In genomic region chr10:67119291-67119690, GRCm38 (mm10) we compare ENCODE assay signal across 20 mouse cellular contexts. TPM values are rescaled to one million over a fixed set of nuclear protein-coding genes. Genes with fewer than 3 reads are reported as not detected.
A peak's percentile ranks its signal among the peaks of the same experiment; 100 is the strongest.
DNase-seq lines count a peak whose midpoint lies in the region; ATAC-seq lines count a peak whose summit lies in the region.
"Had no signal": no experiment of that assay in that cellular context is flagged by ENCODE, and none has a peak within 500 bp of the region (broad histone marks: within the 10 kb centered on the region; RNA-seq: fewer than 3 reads in every experiment).

No protein-coding gene starts in this region.

- 66% methylated on average over 7 of the region's 7 CpGs for WGBS in kidney, embryonic 16.5 days
- WGBS in intestine, embryonic 16.5 days: 58% methylated on average over 7 of the region's 7 CpGs

- H3K27me3 ChIP-seq in kidney, embryonic 16.5 days (ENCODE audit: insufficient read depth, low read length): no peaks in the 10 kb centered on the region
- no peaks in the 10 kb centered on the region for H3K27me3 ChIP-seq in intestine, embryonic 16.5 days (replicated peaks; ENCODE audit: control insufficient read depth, insufficient read depth, low read length)
- H3K27me3 ChIP-seq: CH12.LX; embryonic facial prominence, embryonic 13.5 days; forebrain, embryonic 13.5 days had no signal

- H3K27ac ChIP-seq in kidney, embryonic 16.5 days (ENCODE audit: low read length): no peak overlapping the region
- no peak overlapping the region for H3K27ac ChIP-seq in intestine, embryonic 16.5 days (ENCODE audit: low read length)
- H3K27ac ChIP-seq: embryonic facial prominence, embryonic 13.5 days; forebrain, embryonic 13.5 days; hindbrain, embryonic 10.5 days; liver, embryonic 14.5 days had no signal

- H3K4me3 ChIP-seq in kidney, embryonic 16.5 days (ENCODE audit: low read length): no peak overlapping the region
- H3K4me3 ChIP-seq in intestine, embryonic 16.5 days (ENCODE audit: low read length): no peak overlapping the region
- H3K4me3 ChIP-seq: embryonic facial prominence, embryonic 13.5 days; forebrain, embryonic 13.5 days; hindbrain, embryonic 10.5 days had no signal

- H3K36me3 ChIP-seq in kidney, embryonic 16.5 days (ENCODE audit: insufficient read depth, low read length): no peaks in the 10 kb centered on the region
- H3K36me3 ChIP-seq in intestine, embryonic 16.5 days (ENCODE audit: control insufficient read depth, insufficient read depth, low read length): no peaks in the 10 kb centered on the region
- H3K36me3 ChIP-seq: embryonic facial prominence, embryonic 13.5 days had no signal

- peaks cover 65% of the 10 kb centered on the region for H3K4me1 ChIP-seq in kidney, embryonic 16.5 days (ENCODE audit: insufficient read depth, low read length)
- peaks cover 28% of the 10 kb centered on the region for H3K4me1 ChIP-seq in intestine, embryonic 16.5 days (ENCODE audit: control insufficient read depth, insufficient read depth, low read length)

- no peak for DNase-seq in kidney, adult 9 months
- peak; percentile 48 for DNase-seq in CD4-positive, CD25-positive, alpha-beta regulatory T cell, adult 2 months (ENCODE audit: low read depth, low spot score)
- DNase-seq in Muller cell, postnatal 12 days (ENCODE audit: inconsistent ontology term): no peak
- no peak for DNase-seq in adrenal gland, adult 2 months
- DNase-seq: adrenal gland, postnatal 25 days; cerebellum, adult 8-10 months; kidney, adult 11 months; lung, postnatal 14 days; right cerebral cortex, postnatal 25 days; thymus, postnatal 36 days had no signal

- H3K9ac ChIP-seq in kidney, embryonic 16.5 days (replicated peaks; ENCODE audit: low read length): no peak overlapping the region
- H3K9ac ChIP-seq in intestine, embryonic 16.5 days (ENCODE audit: low read depth, low read length): no peak overlapping the region
- H3K9ac ChIP-seq: embryonic facial prominence, embryonic 13.5 days; forebrain, embryonic 13.5 days; liver, embryonic 14.5 days had no signal

- peak; percentile 24; the same call in 1 of the 2 replicates for ATAC-seq in kidney, embryonic 16.5 days (ENCODE audit: low FRiP score, low TSS enrichment)
- peak; percentile 26 for ATAC-seq in CD4-positive, CD25-positive, alpha-beta regulatory T cell, adult 4 months
- ATAC-seq in intestine, embryonic 16.5 days: peak; percentile 26; the same call in 1 of the 2 replicates
- ATAC-seq: activated CD4-positive, CD25-positive, alpha-beta regulatory T cell, adult 4 months; forebrain, embryonic 13.5 days had no signal

- no peaks in the 10 kb centered on the region for H3K9me3 ChIP-seq in kidney, embryonic 16.5 days (ENCODE audit: low read length)
- H3K9me3 ChIP-seq in intestine, embryonic 16.5 days (ENCODE audit: control insufficient read depth, low read length): no peaks in the 10 kb centered on the region
- H3K9me3 ChIP-seq: forebrain, embryonic 13.5 days had no signal

- no peak overlapping the region for H3K4me2 ChIP-seq in kidney, embryonic 16.5 days (replicated peaks; ENCODE audit: low read depth, low read length)
- no peak overlapping the region for H3K4me2 ChIP-seq in intestine, embryonic 16.5 days (ENCODE audit: low read depth, low read length)
- H3K4me2 ChIP-seq: embryonic facial prominence, embryonic 13.5 days; forebrain, embryonic 13.5 days; midbrain, embryonic 11.5 days had no signal

RNA-seq across cellular contexts. Expression of gene Reep3, which starts 22.5 kb away (rescaled TPM):
- polyA plus RNA-seq in kidney, embryonic 16.5 days (2015; fragmentation: Nextera tagmentation; extraction: Ambion mirVana): 41.6 and 51.0 TPM in 2 replicates
- 10 to 100 TPM; 13.8 to 17.3 TPM for polyA plus RNA-seq in CD4-positive, CD25-positive, alpha-beta regulatory T cell, adult 4 months (2017; shearing (Covaris generic))
- polyA plus RNA-seq in intestine, embryonic 16.5 days (2015; fragmentation: Nextera tagmentation; extraction: Ambion mirVana): 36.2 and 42.1 TPM in 2 replicates
- total RNA-seq in adrenal gland, adult 2 months (2021): 10 to 100 TPM; 42.5 to 44.6 TPM
- polyA plus RNA-seq in adrenal gland, adult 2 months (2012; rRNA removed): 7.1 and 8.9 TPM in 2 replicates

RNA-seq across cellular contexts. Expression of gene Jmjd1c, which starts 23.4 kb away (rescaled TPM):
- 30.5 and 33.7 TPM in 2 replicates for polyA plus RNA-seq in kidney, embryonic 16.5 days (2015; fragmentation: Nextera tagmentation; extraction: Ambion mirVana)
- polyA plus RNA-seq in CD4-positive, CD25-positive, alpha-beta regulatory T cell, adult 4 months (2017; shearing (Covaris generic)): 10 to 100 TPM; 56.7 to 57.2 TPM
- 21.9 and 22.2 TPM in 2 replicates for polyA plus RNA-seq in intestine, embryonic 16.5 days (2015; fragmentation: Nextera tagmentation; extraction: Ambion mirVana)
- total RNA-seq in adrenal gland, adult 2 months (2021): 10 to 100 TPM; 45.0 to 53.7 TPM
- 15.9 and 18.1 TPM in 2 replicates for polyA plus RNA-seq in adrenal gland, adult 2 months (2012; rRNA removed)
